Mouse (Mus musculus) forebrain, embryonic 12.5 days (tissue): ENCODE data around the gene Lyst. TPM values are rescaled to one million over a fixed set of nuclear protein-coding genes. Genes with fewer than 3 reads are reported as not detected.
"Not testable (repeated sequence)": the region's sequence is repeated elsewhere in the genome, so short reads cannot be mapped to it uniquely, and the experiment has no call there.

Experiments
- ATAC-seq: fragments of 200-750 bp; cut with Nextera tagmentation; 2 replicates; pipeline ENCODE4 v1.8.0; 2017; ENCODE audit warnings: moderate TSS enrichment; ENCODE audit not compliant: low FRiP score
- H3K27ac ChIP-seq: fragments of 300-500 bp; sonication (generic); 2 replicates; pipeline ENCODE4 v1.5.1; 2016; ENCODE audit warnings: mild to moderate bottlenecking
- H3K27me3 ChIP-seq: fragments of 300-500 bp; sonication (generic); 2 replicates; pipeline ENCODE4 v1.6.1; 2016; ENCODE audit warnings: mild to moderate bottlenecking
- H3K36me3 ChIP-seq: fragments of 300-500 bp; sonication (generic); replicated peaks from 2 replicates; pipeline ENCODE4 v1.6.1; 2016; ENCODE audit warnings: mild to moderate bottlenecking
- H3K4me1 ChIP-seq: fragments of 300-500 bp; sonication (generic); 2 replicates; pipeline ENCODE4 v1.6.1; 2016
- H3K4me2 ChIP-seq: fragments of 300-500 bp; sonication (generic); 2 replicates; pipeline ENCODE4 v1.6.1; 2016; ENCODE audit warnings: mild to moderate bottlenecking, moderate library complexity
- H3K4me3 ChIP-seq: fragments of 300-500 bp; sonication (generic); replicated peaks from 2 replicates; pipeline ENCODE4 v1.5.1; 2016; ENCODE audit warnings: mild to moderate bottlenecking
- H3K9ac ChIP-seq: fragments of 300-500 bp; sonication (generic); 2 replicates; pipeline ENCODE4 v1.6.1; 2016; ENCODE audit warnings: mild to moderate bottlenecking
- H3K9me3 ChIP-seq: fragments of 300-500 bp; sonication (generic); 2 replicates; pipeline ENCODE4 v1.6.1; 2016
- WGBS: fragments of 180-500 bp; shearing (Covaris S2); methylation state at CpG from one replicate; pipeline ENCODE4 v1.1.7; 2016; 5-methylcytosine and 5-hydroxymethylcytosine counted together
- polyA plus RNA-seq: library from polyadenylated mRNA; unstranded; fragments of >200 nt; fragmentation: Nextera tagmentation; extraction: Ambion mirVana; gene quantifications from 2 replicates; pipeline ENCODE4 v1.2.1, GENCODE M21; 2016

The Lyst gene
- polyA plus RNA-seq, 1 experiment from 2014 or later: 4.6 TPM

DNA sequence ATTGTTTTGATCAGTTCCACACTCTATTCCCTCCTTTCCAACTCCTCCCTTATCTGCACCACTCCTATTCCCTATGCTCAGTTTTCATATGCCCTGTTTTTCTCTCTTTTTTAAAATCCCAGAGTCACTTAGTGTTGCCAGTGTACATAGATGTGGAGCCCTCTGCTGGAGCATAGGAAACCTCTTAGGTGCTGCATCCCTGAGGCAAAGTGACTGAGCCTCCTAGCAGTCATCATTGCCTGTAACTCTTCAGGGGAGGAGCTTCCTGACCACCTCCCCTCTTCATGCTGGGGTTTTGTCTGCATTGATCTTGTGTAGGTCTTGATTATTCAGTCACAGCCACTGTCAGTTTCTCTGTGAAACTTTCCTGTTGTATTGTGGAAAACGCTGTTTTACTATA, 22.7 kb downstream of the Lyst start:
- H3K9me3 ChIP-seq: no peaks in the 10 kb centered on the region
- no peak overlapping the region for H3K4me3 ChIP-seq
- no peak overlapping the region for H3K9ac ChIP-seq
- no peaks in the 10 kb centered on the region for H3K27me3 ChIP-seq
- H3K4me1 ChIP-seq: no peaks in the 10 kb centered on the region
- ATAC-seq: peak; percentile 53; the same call in 1 of the 2 replicates
- 62% methylated on average over 1 of the region's 1 CpGs for WGBS
- H3K27ac ChIP-seq: no peak overlapping the region
- H3K4me2 ChIP-seq: no peak overlapping the region
- H3K36me3 ChIP-seq: peaks cover 5% of the 10 kb centered on the region; the same call in 1 of the 2 replicates

DNA sequence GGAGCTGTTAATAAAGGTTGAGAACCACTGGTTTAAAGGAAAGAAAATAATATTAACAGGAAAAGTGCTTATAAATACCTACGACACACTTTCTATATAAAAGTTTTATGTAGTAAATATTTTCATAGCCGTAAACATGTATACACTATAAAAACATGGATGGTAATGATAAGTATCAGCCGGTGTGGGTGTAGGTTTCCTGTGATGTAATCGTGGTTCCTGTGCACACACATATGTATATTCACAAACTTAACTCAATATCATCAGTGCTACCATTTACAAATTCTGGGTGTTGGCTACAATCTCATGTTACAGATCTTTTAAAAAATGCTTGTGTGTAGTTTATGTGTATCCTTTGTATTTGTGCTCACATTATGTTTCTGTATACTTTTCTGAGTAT, 24.0 kb downstream of the Lyst start:
- no peak for ATAC-seq
- no peaks in the 10 kb centered on the region for H3K9me3 ChIP-seq
- H3K9ac ChIP-seq: no peak overlapping the region
- no peak overlapping the region for H3K4me2 ChIP-seq
- no peaks in the 10 kb centered on the region for H3K27me3 ChIP-seq
- no peak overlapping the region for H3K27ac ChIP-seq
- H3K36me3 ChIP-seq: peaks cover 5% of the 10 kb centered on the region; the same call in 1 of the 2 replicates
- H3K4me1 ChIP-seq: no peaks in the 10 kb centered on the region
- no peak overlapping the region for H3K4me3 ChIP-seq
- 92% methylated on average over 4 of the region's 4 CpGs for WGBS

DNA sequence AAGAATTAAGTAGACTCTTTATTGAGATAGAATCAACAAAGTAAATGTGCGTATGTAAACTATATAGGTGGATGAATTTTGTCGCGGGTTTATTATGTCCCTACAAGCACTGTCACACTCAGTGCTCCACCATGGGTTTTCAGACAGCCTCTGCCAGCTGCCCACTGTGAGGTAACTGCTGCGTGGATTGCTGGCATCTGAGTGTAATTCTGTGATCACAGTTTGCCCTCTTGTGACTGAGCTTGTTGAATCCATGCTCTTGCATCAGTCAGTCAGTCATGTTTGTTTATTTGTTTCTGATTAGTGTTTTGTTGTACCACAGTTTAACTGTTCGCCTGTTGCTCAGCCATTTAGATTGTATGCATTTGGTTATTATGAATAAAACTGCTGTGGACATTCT, 31.3 kb downstream of the Lyst start:
- no peaks in the 10 kb centered on the region for H3K27me3 ChIP-seq
- H3K9me3 ChIP-seq: no peaks in the 10 kb centered on the region
- H3K36me3 ChIP-seq: peaks cover 5% of the 10 kb centered on the region; the same call in 1 of the 2 replicates
- H3K4me2 ChIP-seq: no peak overlapping the region
- WGBS: 87% methylated on average over 5 of the region's 5 CpGs
- ATAC-seq: no peak
- H3K27ac ChIP-seq: no peak overlapping the region
- H3K9ac ChIP-seq: no peak overlapping the region
- H3K4me3 ChIP-seq: no peak overlapping the region
- H3K4me1 ChIP-seq: no peaks in the 10 kb centered on the region

DNA sequence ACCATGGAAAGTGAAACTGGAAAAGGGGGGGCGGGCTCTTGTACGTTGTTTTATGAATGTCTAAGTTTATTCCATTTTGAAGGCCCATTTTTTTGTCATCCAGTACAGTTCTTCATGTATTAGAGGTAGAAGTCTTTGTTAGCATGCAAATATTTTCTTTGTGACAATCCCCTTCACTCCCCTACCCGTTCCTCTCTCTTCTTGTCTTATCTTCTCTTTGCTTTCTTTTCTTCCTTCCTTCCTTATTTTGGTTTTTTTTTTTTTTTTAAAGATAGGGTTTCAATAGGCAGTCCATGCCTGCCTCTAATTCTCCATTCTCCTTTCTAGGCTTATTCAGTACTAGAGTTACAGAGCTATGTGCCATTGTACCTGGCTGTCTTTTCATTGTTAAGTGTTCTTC, 32.4 kb downstream of the Lyst start:
- Histone ChIP-seq H3K27me3 (no peaks in the 10 kb centered on the region), H3K9me3 (no peaks in the 10 kb centered on the region), H3K36me3 (no peaks in the 10 kb centered on the region), H3K4me3 (no peak overlapping the region), H3K27ac (no peak overlapping the region), H3K9ac (no peak overlapping the region), H3K4me1 (no peaks in the 10 kb centered on the region), H3K4me2 (no peak overlapping the region)
- no peak for ATAC-seq
- 84% methylated on average over 3 of the region's 3 CpGs for WGBS

DNA sequence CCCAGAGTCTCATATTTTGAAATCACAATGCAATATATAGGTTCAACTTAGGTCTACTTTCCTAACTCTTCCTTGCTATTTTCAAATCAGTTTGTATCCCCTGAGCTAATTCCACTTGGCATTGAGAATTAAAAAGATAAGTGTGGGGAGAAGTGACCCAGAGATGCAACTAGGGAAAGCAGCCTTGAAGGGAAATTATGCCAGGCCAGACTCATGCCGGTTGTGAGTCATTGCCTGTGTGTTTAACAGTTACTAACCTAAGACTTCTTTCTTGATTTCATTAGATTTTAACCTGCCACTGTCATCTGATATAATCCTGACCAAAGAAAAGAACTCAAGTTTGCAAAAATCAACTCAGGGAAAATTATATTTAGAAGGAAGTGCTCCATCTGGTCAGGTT, 43.5 kb downstream of the Lyst start:
- 76% methylated on average over 1 of the region's 1 CpGs for WGBS
- Histone ChIP-seq H3K4me3 (no peak overlapping the region), H3K4me2 (no peak overlapping the region), H3K36me3 (no peaks in the 10 kb centered on the region), H3K9me3 (no peaks in the 10 kb centered on the region), H3K27ac (no peak overlapping the region), H3K9ac (no peak overlapping the region), H3K4me1 (peaks cover 19% of the 10 kb centered on the region), H3K27me3 (no peaks in the 10 kb centered on the region)
- no peak for ATAC-seq

DNA sequence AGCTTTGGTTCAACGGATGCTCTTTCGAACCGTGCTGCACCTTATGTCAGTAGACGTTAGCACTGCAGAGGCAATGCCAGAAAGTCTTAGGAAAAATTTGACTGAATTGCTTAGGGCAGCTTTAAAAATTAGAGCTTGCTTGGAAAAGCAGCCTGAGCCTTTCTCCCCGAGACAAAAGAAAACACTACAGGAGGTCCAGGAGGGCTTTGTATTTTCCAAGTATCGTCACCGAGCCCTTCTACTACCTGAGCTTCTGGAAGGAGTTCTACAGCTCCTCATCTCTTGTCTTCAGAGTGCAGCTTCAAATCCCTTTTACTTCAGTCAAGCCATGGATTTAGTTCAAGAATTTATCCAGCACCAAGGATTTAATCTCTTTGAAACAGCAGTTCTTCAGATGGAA, 44.5 kb downstream of the Lyst start:
- peak overlapping the region; percentile 25; the same call in 1 of the 2 replicates for H3K4me2 ChIP-seq
- H3K9ac ChIP-seq: no peak overlapping the region
- no peak overlapping the region for H3K27ac ChIP-seq
- no peak overlapping the region for H3K4me3 ChIP-seq
- no peak for ATAC-seq
- H3K4me1 ChIP-seq: peaks cover 18% of the 10 kb centered on the region
- no peaks in the 10 kb centered on the region for H3K9me3 ChIP-seq
- WGBS: 26% methylated on average over 7 of the region's 7 CpGs
- no peaks in the 10 kb centered on the region for H3K36me3 ChIP-seq
- H3K27me3 ChIP-seq: no peaks in the 10 kb centered on the region

DNA sequence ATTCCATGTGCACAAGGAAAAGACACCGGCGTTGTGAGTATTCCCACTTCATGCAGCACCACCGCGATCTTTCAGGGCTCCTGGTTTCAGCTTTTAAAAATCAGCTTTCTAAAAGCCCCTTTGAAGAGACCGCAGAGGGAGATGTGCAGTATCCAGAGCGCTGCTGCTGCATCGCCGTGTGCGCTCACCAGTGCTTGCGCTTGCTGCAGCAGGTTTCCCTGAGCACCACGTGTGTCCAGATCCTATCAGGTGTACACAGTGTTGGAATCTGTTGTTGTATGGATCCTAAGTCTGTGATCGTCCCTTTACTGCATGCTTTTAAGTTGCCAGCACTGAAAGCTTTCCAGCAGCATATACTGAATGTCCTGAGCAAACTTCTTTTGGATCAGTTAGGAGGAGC, 45.0 kb downstream of the Lyst start:
- no peak overlapping the region for H3K9ac ChIP-seq
- H3K9me3 ChIP-seq: no peaks in the 10 kb centered on the region
- peaks cover 18% of the 10 kb centered on the region for H3K4me1 ChIP-seq
- no peaks in the 10 kb centered on the region for H3K27me3 ChIP-seq
- no peaks in the 10 kb centered on the region for H3K36me3 ChIP-seq
- peak overlapping the region; percentile 25; the same call in 1 of the 2 replicates for H3K4me2 ChIP-seq
- peak; percentile 71; the same call in 1 of the 2 replicates for ATAC-seq
- no peak overlapping the region for H3K27ac ChIP-seq
- 36% methylated on average over 12 of the region's 12 CpGs for WGBS
- no peak overlapping the region for H3K4me3 ChIP-seq

DNA sequence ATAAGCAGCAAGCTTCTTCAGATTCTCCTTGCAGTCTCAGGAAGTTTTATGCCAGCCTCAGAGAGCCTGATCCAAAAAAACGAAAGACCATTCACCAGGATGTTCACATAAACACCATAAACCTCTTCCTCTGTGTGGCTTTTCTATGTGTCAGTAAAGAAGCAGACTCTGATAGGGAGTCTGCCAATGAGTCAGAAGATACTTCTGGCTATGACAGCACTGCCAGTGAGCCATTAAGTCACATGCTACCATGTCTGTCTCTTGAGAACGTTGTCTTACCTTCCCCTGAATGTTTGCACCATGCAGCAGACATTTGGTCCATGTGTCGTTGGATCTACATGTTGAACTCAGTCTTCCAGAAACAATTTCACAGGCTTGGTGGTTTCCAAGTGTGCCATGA, 47.4 kb downstream of the Lyst start:
- ATAC-seq: no peak
- peaks cover 18% of the 10 kb centered on the region for H3K4me1 ChIP-seq
- H3K36me3 ChIP-seq: 0 out of 2 replicates have a peak, but pooled peaks cover 5% of the 10 kb centered on the region
- H3K4me2 ChIP-seq: no peak overlapping the region
- H3K9ac ChIP-seq: no peak overlapping the region
- no peaks in the 10 kb centered on the region for H3K9me3 ChIP-seq
- no peaks in the 10 kb centered on the region for H3K27me3 ChIP-seq
- H3K4me3 ChIP-seq: no peak overlapping the region
- H3K27ac ChIP-seq: no peak overlapping the region
- 81% methylated on average over 3 of the region's 3 CpGs for WGBS

DNA sequence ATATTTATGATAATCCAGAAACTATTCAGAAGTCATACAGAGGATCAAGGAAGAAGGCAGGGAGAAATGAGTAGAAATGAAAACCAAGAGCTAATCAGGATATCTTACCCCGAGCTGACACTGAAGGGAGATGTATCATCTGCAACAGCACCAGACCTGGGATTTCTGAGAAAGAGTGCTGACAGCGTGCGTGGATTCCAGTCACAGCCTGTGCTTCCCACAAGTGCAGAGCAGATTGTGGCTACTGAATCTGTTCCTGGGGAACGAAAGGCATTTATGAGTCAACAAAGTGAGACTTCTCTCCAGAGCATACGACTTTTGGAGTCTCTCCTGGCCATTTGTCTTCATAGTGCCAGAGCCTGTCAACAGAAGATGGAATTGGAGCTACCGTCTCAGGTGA, 47.8 kb downstream of the Lyst start:
- Histone ChIP-seq H3K27ac (no peak overlapping the region), H3K36me3 (0 out of 2 replicates have a peak, but pooled peaks cover 5% of the 10 kb centered on the region), H3K9me3 (no peaks in the 10 kb centered on the region), H3K9ac (no peak overlapping the region), H3K4me1 (peaks cover 21% of the 10 kb centered on the region), H3K27me3 (no peaks in the 10 kb centered on the region), H3K4me3 (no peak overlapping the region), H3K4me2 (no peak overlapping the region)
- ATAC-seq: no peak
- 85% methylated on average over 6 of the region's 6 CpGs for WGBS

DNA sequence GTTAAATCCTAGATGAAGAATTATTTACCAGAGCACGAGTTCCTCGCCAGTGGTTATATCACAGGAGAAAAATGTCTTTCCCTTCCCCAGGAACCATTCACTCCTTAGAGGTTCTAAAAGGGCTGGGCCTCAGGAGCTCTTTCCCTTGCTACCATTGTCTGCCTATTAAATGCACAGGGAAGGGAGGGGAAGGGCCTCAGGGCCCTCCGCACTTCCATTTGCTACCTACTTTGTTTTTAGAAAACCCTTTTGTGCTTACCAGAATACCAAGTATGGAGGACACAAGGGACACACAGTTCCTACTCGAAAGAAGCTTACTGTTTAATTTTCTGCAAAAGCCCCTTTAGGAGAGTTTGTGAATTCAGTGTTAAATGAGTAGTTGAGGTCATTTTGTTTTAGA, 48.5 kb downstream of the Lyst start:
- Histone ChIP-seq H3K9ac (no peak overlapping the region), H3K4me2 (no peak overlapping the region; the same call in 1 of the 2 replicates), H3K27me3 (no peaks in the 10 kb centered on the region), H3K27ac (peak overlapping the region; percentile 31; the same call in 1 of the 2 replicates), H3K36me3 (0 out of 2 replicates have a peak, but pooled peaks cover 5% of the 10 kb centered on the region), H3K9me3 (no peaks in the 10 kb centered on the region), H3K4me1 (peaks cover 21% of the 10 kb centered on the region), H3K4me3 (no peak overlapping the region)
- ATAC-seq: peak; percentile 67; the same call in 1 of the 2 replicates
- 17% methylated on average over 4 of the region's 4 CpGs for WGBS

DNA sequence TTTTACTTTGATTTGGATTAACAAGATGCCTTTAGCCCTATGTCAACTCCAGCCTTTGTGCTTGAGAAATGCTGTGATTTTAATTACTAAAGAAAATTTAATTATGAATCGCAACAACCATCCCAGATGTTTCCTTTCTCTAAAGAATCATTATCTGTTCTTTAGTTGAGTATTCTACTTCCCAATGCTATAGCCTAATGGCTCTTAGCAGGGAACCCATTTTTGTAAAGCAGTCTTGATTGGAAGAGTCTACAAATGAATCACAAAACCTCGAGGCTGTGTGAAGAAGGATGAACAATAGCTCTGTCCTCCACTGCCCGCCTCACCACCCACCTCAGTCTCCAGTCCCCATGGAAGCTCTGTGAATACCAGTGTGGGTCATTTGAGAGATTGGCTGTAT, 57.1 kb downstream of the Lyst start:
- Histone ChIP-seq H3K27ac (no peak overlapping the region), H3K9me3 (no peaks in the 10 kb centered on the region), H3K36me3 (no peaks in the 10 kb centered on the region), H3K4me3 (no peak overlapping the region), H3K4me2 (no peak overlapping the region), H3K9ac (no peak overlapping the region), H3K4me1 (0 out of 2 replicates have a peak, but pooled peaks cover 3% of the 10 kb centered on the region), H3K27me3 (no peaks in the 10 kb centered on the region)
- no peak for ATAC-seq
- WGBS: 45% methylated on average over 3 of the region's 3 CpGs

DNA sequence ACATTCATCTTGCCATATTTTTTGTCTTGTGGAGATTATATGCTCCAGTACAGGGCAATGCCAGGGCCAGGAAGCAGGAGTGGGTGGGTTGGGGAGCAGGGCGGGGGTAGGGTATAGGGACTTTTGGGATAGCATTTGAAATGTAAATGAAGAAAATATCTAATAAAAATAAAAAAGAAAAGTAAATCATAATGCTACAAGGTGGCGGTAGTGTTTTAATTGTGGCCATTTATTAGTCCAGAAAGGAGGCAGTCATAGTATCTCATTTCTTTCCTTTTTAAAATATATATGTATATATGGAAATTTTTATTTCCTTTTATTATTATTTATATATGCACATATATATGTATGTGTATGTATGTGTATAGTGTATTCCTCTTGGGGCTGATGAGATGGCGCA, 65.3 kb downstream of the Lyst start:
- no peaks in the 10 kb centered on the region for H3K27me3 ChIP-seq
- 95% methylated on average over 3 of the region's 3 CpGs for WGBS

DNA sequence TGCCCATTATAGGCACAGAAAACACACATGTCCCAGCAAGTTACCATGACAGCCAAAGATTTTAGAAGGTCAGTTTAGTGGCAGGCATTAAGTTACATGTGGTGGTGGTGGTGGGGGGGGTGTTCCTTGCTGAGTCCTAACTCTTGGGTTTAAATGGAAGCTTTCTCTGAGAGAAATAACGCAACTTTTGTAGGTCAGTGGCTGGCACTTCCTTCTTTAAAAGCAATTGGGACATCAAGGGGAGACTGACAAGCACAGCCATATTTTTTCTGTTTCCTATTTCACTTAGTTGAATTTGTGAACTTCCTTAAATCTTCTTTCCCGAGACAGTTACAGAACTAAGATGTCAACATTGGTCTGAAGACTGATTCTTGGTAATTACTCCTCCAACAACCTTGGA, 75.9 kb downstream of the Lyst start:
- not testable (repeated sequence) for H3K9ac ChIP-seq, H3K4me3 ChIP-seq, H3K27me3 ChIP-seq, ATAC-seq, H3K9me3 ChIP-seq, H3K4me2 ChIP-seq, H3K27ac ChIP-seq, H3K4me1 ChIP-seq, H3K36me3 ChIP-seq
- 88% methylated on average over 2 of the region's 2 CpGs for whole genome bisulfite sequencing

More for the DNA sequence above, 65.3 kb downstream of the Lyst start:
- H3K27ac ChIP-seq: no peak overlapping the region
- no peak overlapping the region for H3K4me2 ChIP-seq
- H3K4me3 ChIP-seq: no peak overlapping the region
- H3K9me3 ChIP-seq: no peaks in the 10 kb centered on the region
- no peaks in the 10 kb centered on the region for H3K36me3 ChIP-seq
- no peak overlapping the region for H3K9ac ChIP-seq
- no peak for ATAC-seq
- no peaks in the 10 kb centered on the region for H3K4me1 ChIP-seq
